Mouse (Mus musculus): ENCODE measurements around the gene Upb1.

Upb1 gene

DNA sequence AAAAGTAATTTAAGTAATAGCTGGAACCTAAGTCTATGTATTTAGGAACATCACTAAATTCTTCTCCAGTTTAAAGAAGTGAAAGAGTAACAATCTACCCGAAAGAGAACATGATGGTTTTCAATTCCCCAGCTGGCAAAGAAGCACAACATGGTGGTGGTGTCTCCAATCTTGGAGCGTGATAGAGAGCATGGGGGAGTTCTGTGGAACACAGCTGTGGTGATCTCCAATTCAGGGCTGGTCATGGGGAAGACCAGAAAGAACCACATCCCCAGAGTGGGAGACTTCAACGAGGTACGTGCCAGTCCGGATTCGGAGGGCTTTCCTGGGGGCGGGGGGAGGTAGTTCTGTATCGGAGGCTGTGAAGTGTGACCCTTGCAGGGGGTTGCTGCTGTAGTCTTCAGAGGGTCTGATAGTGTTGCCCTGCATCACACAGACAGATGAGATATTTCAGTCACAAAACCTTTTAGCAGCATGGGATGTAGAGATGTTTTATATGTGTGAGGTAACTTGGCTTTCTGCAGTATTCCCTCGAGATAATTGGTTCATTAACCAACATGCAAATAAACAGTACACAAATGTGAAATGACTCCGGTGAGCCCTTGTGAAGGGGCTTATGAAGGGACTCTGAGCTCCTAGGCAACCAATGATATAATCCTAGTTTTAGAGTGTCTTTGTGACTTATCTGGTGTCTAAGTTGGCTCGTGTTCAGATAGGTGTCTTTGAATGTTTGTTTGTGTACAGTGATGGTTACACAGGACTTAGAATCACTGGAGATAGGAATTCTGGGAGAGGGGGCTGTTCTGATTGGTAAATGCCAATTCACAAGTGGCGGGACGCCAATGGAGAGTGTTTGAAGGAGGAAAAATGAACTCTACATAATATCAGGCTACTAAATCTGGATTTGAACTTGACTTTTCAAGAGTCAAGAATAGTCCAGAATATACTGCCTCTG, 27.4 kb downstream of the Upb1 start:
- DNase-seq (ENCODE audit: low read depth): no peak

- DNase-seq (ENCODE audit: low read depth): no peak
Observed at GRCm38 (mm10) chr10:75429004-75429380, 28.1 kb downstream of the Upb1 start.

- DNase-seq (ENCODE audit: low read depth): no peak
Observed at GRCm38 (mm10) chr10:75429522-75430146, 28.7 kb downstream of the Upb1 start.

DNA sequence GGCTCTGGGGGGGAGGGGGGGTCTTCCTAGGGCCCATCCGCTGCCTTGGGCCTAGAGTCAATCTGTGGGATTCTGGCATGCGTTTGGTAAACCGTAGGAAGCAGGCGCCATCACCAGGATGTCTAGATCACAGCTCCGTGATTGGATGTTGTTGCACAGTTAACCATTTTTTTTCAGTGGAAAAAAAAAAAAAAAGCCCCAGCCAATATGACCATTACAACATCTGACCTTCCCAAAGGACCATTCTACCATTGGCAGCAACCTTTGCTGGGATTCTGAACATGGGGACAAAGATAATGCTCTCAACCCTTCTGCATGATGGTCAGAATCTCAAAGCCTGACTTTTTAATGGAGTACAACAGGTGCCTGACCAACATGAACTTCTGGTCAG, 29.2 kb downstream of the Upb1 start:
- DNase-seq (ENCODE audit: low read depth): no peak

GRCm38 (mm10) chr10:75430633-75431032, 29.7 kb downstream of the Upb1 start:
- no peak for DNase-seq (ENCODE audit: low read depth)

DNA sequence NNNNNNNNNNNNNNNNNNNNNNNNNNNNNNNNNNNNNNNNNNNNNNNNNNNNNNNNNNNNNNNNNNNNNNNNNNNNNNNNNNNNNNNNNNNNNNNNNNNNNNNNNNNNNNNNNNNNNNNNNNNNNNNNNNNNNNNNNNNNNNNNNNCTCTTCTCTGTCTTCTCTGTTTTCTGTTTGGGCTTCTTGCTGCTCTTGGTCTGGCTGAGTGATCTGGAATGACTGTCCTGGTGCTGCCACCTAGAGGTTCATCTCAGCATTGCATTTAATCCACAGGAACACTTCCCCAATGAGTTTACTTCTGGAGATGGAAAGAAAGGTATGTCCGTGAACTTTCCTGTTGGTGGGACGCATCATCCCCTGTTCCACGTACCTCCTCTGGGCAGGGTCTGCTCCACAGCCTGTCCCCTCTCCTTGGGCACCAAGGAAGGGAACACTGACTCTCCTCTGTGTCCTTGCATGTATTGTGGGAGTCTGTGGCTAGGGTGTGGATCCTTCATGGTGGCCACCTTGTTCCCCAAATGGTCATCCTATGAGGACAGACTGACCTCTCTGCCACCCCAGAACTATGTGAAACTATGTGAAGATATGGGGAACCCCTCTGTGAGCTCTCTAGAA, 35.8 kb downstream of the Upb1 start:
- no peak for DNase-seq (ENCODE audit: low read depth)

GRCm38 (mm10) chr10:75437284-75437683, 36.4 kb downstream of the Upb1 start:
- DNase-seq (ENCODE audit: low read depth): no peak

GRCm38 (mm10) chr10:75438132-75438810, 37.4 kb downstream of the Upb1 start:
- no peak for DNase-seq (ENCODE audit: low read depth)

- no peak for DNase-seq (ENCODE audit: low read depth)
Observed at GRCm38 (mm10) chr10:75439211-75439811, 38.4 kb downstream of the Upb1 start.

GRCm38 (mm10) chr10:75440756-75441155, 39.8 kb downstream of the Upb1 start:
- DNase-seq (ENCODE audit: low read depth): no peak

DNA sequence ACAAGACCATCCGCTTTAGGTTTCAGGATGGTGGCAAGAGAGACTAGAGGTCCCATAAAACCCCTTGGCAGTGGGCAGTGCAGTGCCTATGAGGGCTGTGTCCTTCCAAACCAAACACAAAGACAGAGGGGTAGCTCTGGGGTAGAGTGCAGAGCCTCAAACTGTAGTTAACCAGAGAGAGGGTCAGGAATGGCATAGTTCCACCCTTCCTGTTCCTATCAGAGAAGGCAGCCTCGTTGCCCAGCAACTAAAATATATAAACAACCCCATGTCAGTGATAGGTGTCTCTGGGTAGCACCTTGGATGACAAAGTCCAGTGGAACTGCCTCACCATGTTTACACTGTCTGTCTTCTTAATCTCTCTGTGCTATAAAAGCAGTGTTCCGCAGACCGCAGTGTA, 40.9 kb downstream of the Upb1 start:
- DNase-seq (ENCODE audit: low read depth): no peak

DNA sequence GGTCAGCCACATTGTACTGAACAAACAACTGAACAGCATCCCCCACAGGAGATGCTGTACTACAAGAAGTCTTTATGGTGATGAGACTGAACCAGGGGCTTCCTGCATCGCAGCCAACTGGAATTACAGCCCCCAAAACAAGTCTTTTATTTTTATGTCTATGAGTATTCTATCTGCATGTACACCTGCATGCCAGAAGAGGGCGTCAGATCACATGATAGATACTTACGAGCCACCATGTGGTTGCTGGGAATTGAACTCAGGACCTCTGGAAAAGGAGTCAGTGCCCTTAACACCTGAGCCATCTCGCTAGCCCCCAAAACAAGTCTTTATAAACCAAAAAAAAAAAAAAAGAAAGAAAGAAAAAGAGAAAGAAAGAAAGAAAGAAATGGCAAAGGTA, 42.1 kb downstream of the Upb1 start:
- no peak for DNase-seq (ENCODE audit: low read depth)

DNA sequence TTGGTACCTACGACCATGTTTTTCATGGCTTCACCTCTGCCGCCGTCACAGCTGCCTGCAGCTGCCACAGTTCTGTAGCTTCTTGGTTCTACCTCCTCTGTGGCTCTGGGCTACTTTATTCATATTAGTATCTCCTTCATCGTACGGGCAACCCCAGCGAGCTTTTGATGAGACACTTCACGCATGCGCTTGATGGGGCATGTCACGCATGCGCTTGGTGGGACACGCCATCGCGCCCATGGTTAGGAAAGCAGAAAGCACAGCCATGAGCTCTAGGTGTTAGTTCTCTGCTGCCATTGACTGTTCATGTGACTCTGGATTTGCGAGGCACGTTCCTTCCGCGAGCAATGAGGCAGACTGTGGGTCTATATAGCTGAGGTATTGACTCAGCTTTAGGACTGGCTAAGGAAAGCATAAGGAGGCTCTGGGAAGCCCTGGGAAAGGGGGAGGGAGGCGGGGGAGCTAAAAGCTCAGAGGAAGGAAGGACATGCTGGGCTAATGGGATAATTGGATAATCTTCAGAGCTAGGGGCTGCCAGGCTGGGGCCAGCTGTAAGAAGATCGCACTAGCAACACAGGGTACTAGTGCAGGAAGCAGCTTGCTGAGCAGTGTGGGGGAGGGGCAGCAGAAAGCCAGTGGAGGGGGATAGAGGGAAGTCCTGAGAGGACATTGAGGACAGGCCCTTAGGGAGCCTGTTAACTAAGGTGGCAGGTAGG, 43.4 kb downstream of the Upb1 start:
- no peak for DNase-seq (ENCODE audit: low read depth)

GRCm38 (mm10) chr10:75445030-75445429, 44.1 kb downstream of the Upb1 start:
- no peak for DNase-seq (ENCODE audit: low read depth)

DNA sequence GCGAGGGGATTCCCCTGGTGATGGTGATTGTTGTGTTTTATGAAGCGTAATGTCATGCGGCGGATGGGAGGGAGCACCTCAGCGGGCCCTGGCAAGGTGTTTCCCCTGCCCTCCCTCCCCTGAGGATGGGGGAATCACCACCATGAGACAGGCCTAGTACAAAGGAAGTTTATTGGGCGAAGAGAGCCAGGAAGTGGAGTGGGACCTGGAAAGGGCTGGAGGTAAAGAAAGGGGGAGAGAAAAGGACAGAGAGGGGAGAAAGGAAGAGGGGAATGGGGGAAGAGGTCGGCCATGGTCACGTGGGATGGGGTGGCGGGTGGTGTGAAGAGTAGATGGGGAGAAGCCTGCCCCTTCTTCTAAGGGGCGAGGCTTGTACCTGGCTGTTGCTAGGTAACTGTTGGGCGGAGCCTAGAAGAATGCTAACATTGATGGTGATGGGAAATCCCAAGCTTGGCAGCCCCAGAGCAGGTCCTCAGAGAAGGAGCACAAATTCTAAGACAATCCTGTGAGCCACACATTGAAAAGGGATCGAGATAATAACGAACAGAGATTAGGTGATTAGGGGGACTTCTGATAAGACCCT, 45.7 kb downstream of the Upb1 start:
- no peak for DNase-seq (ENCODE audit: low read depth)

DNA sequence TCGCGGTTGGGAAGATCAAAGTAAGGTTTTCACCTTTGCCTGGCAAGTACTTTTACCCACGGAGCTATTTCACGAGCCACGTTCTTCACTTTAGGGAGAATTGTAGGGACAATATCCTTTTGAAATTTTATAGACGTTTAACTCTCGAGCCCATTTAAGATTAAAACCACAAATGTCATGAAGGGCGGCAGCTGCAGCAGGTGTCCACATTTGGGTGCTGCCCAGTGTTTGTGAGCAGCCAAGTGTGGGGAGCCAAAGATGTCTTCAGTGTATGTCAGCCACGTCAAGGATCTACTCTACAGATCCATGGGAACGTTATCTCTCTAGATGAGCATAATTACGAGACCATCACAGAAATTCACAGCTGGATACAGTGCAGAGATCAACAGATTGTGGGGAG, 46.6 kb downstream of the Upb1 start:
- DNase-seq (ENCODE audit: low read depth): no peak

GRCm38 (mm10) chr10:75448806-75449420, 48.0 kb downstream of the Upb1 start:
- DNase-seq (ENCODE audit: low read depth): no peak

- no peak for DNase-seq (ENCODE audit: low read depth)
Observed at GRCm38 (mm10) chr10:75450331-75450730, 49.4 kb downstream of the Upb1 start.

DNA sequence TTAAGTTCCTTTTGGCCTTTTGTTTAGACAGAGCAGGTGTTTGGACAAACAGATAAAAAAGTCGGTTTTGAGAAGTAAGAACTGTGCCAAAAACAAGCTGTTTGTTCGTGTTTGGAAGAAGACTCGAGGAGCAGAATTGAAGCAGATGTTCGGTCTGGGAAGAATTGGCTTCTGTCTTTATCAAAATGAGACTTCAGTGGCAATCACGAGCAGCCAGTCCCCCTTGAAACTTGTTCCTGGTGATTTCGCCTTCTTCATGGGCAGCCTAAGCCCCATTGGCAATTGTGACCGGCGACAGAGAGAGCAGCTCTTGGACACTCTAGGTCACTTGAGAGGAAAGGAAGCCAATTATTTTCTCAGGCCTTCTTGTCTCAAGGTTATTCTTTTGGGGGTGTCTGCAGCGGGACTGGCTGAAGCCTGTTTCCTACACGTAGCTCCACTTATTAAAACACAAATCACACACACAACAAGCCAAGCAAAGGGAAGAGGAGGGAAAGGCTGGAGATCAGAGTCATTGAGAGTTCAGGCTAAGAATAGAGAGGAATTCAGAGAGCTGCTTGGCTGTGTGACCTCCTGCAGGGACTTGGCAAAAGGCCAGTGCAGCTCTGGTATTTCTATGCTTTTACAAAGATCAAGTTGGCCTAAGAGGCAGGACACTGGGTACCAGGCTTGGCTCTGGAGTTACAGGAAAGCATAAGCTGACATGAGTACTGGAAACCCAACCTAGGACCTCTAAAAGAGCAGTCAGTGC, 50.3 kb downstream of the Upb1 start:
- no peak for DNase-seq (ENCODE audit: low read depth)
